Mouse (Mus musculus): ENCODE data around the gene Etnppl.
A peak's percentile ranks its signal among the peaks of the same experiment; 100 is the strongest.

The Etnppl gene

DNA sequence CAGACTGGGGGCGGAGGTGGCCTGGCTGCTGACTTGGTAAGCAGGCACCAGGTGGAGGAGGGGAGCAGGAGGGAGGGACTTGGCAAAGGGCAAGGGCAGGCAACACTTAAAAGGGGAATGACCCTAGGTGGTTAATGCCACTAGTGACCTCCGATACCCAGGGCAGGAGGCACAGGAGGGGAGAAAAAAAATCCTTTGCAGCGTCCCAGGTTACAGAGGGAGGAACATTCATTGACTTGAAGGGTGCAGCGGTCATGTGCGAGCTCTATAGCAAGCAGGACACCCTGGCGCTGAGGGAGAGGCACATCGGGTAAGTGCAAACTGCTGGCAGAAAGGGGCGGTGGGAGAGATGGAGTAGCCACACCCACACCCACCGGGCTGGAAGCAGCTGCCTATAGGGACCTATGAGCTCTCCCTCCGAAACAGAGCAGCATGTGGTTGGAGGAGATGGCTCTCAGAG is at the start of gene Etnppl:
Gene Etnppl (plus strand): TSS at position 10 of the 460 bp plus-strand sequence.
- no peak for DNase-seq (ENCODE audit: low spot score)

DNA sequence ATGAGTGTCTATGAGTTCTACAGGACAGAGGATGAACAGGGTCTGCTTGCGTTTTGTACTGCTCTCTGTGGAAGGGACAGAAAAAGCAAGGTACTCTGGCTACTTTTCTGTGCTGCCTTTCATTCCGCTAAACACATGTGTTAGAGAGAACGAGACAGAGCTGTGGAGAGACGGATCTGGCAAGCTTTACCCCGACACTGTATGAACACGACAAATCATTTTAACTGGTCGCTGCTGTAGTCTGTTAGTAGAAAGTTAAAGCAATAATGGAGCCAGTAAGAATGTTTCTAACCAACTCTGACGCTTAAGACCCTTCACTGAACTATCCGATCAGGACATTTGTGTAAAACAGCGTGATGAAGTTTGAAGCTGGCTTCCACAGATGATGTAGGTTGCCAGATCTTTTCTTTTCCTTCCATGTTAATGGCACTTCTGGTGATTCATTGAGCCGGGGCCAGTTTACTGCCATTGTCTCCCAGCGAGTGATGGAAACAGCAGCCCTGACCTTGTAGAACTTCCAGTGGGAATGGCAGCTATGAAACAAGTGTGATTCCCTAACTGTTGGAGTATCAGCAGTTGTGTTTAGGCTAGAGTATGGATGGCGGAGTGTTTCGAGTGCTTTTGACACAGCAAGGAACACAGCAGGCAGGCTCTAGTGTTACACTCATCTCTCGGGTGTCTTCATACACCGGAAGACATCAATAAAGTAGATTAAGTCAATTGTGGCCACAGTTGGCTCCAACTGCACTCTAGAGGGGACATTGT is 48.7 kb upstream of the Etnppl start:
- no peak for DNase-seq (ENCODE audit: low spot score)

DNA sequence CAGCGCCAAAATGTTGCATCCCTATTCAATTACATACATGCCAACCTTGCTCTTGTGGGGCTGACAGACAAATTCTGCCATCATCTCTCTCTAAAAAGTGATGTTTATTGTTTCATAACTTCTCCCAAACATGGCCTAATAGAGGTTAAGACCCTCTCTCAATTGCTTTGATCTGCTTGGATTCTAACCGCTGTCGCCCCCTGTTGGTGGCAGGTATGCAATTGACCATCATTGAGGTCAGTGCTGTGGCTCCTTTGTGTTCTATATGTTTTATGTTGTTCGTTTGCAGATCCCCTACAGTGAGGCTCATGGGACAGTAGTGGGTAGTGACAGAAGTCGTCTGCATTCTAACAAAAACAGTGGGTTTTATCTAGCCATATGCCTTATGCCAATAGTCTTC is 44.0 kb upstream of the Etnppl start:
- DNase-seq (ENCODE audit: low spot score) = no peak

- peak; percentile 11 for DNase-seq (ENCODE audit: low spot score)
Measured at GRCm38 (mm10) chr3:130574652-130575051, 42.6 kb upstream of the Etnppl start.

DNA sequence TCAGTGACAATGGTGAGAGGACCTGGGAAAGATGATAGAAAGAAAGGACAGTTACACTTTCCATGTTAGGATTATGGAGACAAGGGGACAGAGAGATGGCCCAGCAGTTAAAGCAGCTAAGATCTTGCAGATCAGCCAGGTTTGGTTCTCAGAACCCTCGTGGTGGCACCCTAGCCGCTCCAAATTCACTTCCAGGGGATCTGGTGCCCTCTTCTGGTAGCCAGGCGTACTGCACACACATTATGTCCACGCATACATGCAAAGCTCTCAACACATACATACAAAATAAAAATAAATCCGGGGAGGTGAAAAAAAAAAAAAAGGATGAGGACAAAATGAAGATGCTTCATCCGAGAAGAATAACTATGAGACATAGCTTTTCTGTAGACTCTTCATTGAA is 40.6 kb upstream of the Etnppl start:
- DNase-seq (ENCODE audit: low spot score) = no peak

DNA sequence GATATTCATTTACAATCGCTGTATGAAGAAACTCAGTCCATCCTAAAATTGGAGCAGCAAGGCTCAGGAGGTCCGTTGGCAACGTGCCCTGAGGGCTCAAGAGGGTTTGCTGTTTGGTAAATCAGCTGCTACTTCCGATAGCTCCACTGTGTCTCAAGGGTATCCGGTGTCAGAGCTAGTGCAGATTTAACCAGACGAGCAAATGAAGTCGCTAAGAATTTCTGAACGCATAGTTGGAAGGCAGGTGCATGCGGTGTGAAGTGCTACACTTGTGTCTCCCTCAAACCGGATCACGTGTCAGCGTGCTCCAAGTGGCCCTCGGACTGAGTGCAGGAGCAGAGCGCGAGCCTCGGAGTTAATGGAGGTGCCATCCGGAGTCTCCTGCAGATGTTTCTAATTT is 37.7 kb upstream of the Etnppl start:
- no peak for DNase-seq (ENCODE audit: low spot score)

- DNase-seq (ENCODE audit: low spot score) = no peak
Measured at GRCm38 (mm10) chr3:130581577-130581976, 35.7 kb upstream of the Etnppl start.

DNA sequence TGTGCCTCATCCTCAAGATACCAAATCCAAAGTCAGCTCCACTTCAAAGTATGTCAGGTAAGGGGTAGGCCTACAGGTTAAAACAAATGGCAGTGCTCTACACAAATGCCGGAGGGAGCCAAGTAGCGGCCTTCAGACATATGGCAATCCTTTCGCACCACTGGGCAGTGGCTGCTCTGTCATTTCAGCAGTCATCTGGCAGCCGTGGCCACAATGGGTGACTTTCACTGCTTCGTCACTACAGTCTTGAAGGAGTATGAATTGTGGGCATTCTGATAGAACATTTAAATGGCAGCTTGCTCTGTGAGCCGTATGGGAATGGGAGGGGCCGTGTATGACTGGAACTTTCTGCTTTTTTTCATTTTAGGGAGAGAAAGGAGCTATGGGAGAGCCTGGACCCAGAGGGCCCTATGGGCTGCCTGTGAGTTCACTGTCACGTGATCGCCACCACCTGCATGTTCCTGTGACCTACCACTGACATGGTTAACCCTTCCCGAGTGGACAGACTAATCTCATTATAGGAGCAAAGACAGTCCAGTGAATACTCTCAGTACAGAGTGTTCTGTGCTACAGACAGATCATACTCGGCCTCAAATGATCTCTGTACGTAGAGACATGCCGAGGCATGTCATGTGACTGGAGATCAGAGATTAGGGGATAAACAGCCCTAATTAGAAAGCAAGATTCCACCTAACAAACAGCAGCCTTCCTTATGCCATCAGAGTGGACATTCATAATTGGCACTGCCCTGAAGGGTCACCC is 34.2 kb upstream of the Etnppl start:
- DNase-seq (ENCODE audit: low spot score) = no peak

DNA sequence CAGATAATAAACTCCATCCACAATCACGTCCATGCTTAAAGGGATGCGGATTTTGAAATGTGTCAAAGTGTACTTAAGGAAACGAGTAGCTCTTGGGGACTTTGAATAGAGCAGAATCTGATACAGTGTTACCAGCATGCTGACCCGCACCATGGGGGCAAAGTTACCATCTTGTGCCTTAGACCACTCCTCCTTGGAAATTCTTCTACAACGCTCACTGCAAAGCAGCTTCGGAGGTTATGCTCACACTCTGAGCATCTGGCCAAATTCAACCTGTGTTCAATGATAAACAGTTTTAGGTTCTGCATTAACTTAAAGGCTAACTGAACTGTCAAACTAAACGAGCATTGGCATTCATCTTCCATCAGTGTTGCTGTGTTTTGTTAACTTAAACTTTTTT is 33.2 kb upstream of the Etnppl start:
- no peak for DNase-seq (ENCODE audit: low spot score)

GRCm38 (mm10) chr3:130595050-130595449 is 22.2 kb upstream of the Etnppl start:
- no peak for DNase-seq (ENCODE audit: low spot score)

DNA sequence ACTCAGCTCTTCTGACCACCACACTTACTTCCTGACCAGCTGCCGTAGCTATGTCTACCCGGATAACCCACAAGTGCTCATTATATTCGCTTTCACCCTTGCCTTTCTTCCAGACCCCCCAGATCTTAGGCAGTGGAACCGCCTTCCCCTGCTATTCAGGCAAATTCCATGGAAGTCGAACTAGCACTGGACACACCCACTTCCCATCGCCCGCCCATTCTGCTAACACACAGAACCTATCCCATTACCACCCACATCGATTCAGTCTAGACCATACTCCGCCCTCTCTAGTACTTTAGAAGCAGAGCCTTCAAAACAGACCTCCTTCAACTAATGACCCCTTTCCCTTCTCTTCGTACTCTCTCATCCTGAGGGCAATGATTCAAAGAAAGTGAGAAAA is 15.8 kb upstream of the Etnppl start:
- no peak for DNase-seq (ENCODE audit: low spot score)

GRCm38 (mm10) chr3:130607924-130608323 is 9.3 kb upstream of the Etnppl start:
- DNase-seq (ENCODE audit: low spot score) = no peak

- DNase-seq (ENCODE audit: low spot score) = no peak
Measured at GRCm38 (mm10) chr3:130614444-130614843, 2.8 kb upstream of the Etnppl start.

GRCm38 (mm10) chr3:130615625-130616024 is 1.6 kb upstream of the Etnppl start:
- DNase-seq (ENCODE audit: low spot score) = no peak

DNA sequence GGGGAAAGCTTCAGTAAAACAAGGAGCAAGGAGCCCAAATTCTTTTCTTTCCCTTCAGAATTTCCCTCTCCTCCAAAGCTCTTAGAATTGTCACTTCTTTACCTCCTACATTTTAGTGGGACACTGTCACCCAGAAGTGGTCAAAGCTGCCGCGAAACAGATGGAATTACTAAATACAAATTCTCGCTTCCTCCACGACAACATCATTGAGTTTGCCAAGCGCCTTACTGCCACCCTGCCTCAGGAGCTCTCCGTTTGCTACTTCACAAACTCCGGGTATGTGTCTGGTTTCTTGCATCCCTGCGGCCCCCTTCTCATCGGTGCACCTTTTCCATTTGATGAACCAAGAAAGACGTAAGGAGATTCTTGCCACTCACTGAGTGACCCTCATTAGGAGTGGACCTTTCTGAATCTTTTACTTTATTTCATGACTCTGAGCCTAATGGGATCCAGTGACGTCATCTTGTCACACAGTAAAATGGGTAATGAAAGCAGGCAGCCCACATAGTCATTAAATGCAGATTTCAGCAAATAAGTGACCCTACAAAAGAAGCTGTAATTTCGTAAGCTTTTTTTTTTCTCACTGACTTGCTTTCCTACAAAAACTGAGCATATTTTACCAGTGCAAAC is 3.4 kb downstream of the Etnppl start:
- DNase-seq (ENCODE audit: low spot score) = no peak

DNA sequence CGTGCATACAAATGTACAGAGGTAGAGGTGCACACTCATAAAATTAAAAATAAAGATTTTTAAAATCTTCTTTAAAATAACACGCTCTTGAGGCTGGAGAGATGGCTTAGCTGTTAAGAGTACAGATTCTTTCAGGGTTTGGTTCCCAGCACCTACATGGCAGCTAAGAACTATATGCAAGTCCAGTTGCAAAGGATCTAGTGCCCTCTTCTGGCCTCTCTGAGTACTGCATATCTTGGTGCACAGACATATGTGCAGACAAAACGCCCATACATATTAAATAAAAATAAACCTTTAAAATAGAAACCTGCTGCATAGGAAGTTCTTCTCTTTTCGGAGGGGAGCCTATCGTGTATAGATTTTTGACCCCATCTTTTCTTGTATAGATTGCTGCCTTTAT is 11.1 kb downstream of the Etnppl start:
- no peak for DNase-seq (ENCODE audit: low spot score)

GRCm38 (mm10) chr3:130633859-130634258 is 16.6 kb downstream of the Etnppl start:
- DNase-seq (ENCODE audit: low spot score) = no peak

- no peak for DNase-seq (ENCODE audit: low spot score)
Measured at GRCm38 (mm10) chr3:130646110-130646810, 29.0 kb downstream of the Etnppl start.

- DNase-seq (ENCODE audit: low spot score) = no peak
Measured at GRCm38 (mm10) chr3:130649569-130649968, 32.3 kb downstream of the Etnppl start.

DNA sequence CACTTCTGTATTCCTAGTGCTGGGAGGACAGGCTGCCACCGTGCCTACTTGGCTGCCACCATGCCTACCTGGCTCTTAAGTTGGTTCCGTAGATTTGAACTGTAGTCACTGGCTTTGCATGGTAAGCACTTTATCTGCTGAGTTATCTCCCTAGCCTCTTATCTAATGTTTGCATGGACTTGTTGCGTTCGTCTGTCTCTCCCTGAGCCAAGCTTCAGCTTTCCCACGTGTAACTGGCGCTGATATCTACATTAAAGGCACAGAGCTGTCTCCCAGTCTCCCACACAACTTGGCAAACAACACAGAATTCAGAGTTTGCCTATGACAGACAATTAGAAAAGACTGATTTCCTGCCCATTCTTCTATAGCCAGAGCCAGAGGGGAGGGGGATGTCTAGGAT is 43.4 kb downstream of the Etnppl start:
- DNase-seq (ENCODE audit: low spot score) = no peak

DNA sequence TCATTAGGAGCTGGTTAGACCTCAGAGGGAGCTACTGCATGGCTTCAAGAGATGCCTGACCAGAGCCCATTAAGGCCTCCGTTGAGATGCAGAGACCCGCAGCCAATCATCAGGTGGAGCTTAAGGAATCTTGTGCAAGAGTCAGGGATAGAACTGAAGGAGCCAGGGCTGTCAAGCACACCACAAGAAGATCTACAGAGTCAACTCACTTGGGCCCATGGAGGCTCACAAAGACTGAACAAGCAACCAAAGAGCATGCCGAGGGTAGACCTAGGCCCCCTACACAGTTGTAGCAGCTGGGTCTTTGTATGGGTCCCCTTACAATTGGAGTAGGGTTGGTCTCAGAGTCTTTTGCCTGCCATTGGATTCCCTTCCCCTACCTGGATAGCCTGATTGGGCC is 45.2 kb downstream of the Etnppl start:
- DNase-seq (ENCODE audit: low spot score) = no peak

- DNase-seq (ENCODE audit: low spot score) = no peak
Measured at GRCm38 (mm10) chr3:130671291-130671690, 54.0 kb downstream of the Etnppl start.

Data from yolk sac, embryonic 10.5 days (tissue).